Mouse (Mus musculus) regulatory T cell (primary cell): Measurements from ENCODE around the gene Mrm3.

Experiments used
- in situ Hi-C: fragments of 300-600 bp; cut with MboI, MseI; formaldehyde crosslinking; loops from one replicate; pipeline ENCODE4 v1.15.1; 2025; ENCODE audit warnings: high pct_unique_total_duplicates

The Mrm3 gene

DNA sequence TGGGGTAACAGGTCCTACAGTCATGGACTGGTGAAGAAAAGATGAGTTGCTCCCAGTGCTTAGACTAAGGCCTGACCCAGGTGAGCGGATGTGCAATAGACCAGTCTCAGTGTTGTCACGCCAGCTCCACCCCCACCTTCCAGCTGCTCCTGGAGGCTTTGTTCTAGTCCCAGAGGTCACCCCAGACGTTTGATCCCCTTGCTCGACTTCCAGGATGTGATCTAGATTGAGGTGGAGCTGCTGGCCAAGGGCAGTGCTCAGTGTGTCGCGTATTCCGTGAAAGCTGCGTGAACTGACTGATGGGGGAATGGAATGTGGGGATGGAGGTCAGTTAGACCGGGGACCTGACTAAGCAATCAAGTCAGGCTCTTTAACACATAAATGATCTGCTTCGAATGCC, 43.8 kb downstream of the Mrm3 start:
- in situ Hi-C loops = no loop called here

DNA sequence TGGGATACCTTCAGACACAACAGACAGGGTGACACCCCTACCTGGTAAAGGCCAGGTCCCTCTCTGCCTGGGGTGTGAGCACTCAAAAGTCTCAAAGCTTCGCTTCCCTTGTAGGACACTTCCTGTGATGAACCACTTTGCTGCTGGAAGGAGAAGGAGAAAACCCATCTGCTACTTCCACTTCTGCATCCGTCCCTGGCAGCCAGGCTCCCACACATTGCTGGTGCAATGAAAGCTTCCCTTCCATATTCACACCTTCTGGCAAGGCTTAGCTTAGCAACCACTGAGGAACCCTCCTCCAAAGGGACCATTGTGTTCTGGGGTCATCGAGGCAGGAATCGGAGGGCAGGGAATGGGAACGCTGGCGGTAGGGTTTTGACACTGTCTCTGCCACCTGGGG, 45.1 kb downstream of the Mrm3 start:
- in situ Hi-C loops = no loop called here

DNA sequence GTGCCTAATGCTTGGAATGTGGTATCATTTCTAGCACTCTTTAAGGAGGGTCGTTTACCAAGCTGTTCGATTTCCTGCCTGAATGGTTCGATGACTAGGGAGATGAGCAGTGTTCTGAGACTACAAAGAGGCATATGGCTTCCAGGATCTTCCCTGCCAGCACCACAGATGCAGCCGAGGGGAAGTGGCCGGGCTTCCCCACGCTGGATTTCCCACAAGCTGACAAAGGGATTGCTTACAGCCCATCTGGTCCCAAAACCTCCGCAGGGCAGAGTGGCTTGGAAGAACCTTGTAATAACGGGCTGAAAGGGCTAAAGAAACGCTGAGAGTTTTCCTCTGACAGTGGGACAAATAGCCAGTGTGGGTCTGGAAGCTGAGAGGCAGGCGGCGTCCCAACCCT, 46.9 kb downstream of the Mrm3 start:
- in situ Hi-C loops = no loop called here

DNA sequence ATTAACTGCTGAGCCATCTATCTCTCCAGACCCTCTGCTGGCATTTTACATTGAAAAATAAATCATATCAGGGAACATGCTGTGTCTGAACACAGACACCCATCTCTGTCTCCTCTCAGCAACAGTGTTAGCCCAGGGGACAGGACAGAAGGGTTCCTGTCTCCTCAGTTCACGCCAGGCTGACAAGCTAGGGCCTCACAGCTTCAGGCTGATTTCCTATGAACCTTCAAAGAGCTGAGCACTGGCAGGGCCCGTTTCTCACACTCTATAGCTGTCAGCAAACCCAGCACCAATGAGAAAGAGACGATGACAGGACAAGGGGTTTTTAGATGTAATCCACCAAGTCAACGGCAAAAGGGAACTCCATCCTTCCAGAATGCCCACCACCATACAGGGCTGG, 48.4 kb downstream of the Mrm3 start:
- in situ Hi-C loops = no loop called here

DNA sequence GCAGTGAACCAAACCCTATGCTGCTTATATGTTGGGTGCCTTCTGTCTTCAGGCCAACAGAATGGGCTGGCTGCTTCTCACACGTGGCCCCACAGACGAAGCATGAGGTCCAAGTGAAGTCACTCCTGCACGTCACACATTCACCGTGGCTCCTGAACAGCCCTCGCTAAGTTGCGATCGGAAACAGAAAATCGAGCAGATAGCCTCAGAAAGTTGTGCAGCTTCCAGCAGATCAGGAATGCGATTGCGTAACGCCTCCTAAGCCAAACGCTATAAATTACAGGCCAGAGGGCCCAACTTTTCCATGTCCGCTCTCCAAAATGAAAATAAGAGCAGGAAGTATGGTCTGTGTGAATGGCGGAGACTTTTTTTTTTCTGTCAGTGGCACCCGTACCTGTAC, 48.9 kb downstream of the Mrm3 start:
- in situ Hi-C loops = no loop called here

DNA sequence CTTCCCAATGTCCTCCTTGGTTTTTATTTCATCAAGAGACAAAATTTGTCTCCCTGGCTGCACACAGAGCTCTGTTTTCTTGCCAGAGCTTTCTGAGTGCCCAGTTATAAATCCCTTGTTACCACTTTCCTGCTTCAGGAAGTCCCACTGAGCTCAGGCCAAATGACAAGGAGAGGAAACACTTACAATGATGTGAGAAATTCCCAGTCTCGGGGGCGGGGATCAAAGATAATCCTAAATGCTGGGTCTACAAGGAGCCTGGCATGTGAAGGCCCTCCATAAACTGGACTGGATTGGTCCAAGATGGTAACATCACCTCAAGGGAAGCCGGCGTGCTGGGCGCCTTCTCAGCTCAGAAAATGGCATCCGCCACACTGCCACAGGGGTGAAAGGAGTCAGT, 49.3 kb downstream of the Mrm3 start:
- in situ Hi-C loops = no loop called here

DNA sequence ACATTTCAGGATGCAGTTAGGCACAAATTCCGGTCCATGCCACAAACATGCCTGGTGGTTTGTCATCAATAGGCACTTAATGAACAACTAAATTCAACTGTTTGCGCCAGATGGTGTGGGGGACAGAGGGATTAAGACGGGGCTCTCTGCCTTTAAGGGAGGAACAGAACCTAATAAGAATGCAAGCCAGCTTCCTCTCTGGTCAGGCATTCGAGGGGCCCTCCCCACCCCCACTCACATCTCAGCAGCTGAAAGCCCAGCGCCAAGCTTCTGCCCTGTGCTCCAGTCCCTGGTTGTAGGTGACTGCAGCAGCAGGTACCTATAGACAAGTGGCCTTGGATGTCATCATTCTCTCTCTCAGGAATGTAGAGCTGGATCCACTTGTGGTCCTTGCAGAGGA, 50.6 kb downstream of the Mrm3 start:
- in situ Hi-C loops = no loop called here

DNA sequence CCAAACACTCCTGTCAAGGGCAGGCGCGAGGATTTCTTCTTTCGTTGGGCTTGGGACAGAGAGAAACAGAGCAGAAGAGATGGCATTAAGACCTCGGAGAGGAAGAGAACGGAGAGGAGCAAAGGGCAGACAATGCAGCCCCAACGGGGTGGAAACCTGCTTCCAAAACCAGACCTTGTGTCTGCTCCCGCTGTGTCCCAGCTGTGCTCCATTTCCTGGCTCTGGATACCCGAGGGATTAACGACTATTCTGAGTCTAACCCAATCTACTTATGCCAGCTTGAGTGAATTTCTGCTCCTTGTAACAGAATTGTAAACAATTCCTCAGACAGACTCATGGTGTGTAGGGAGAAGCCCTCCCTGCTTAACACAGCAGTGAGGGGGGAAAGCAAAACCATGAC, 51.3 kb downstream of the Mrm3 start:
- in situ Hi-C loops = no loop called here

DNA sequence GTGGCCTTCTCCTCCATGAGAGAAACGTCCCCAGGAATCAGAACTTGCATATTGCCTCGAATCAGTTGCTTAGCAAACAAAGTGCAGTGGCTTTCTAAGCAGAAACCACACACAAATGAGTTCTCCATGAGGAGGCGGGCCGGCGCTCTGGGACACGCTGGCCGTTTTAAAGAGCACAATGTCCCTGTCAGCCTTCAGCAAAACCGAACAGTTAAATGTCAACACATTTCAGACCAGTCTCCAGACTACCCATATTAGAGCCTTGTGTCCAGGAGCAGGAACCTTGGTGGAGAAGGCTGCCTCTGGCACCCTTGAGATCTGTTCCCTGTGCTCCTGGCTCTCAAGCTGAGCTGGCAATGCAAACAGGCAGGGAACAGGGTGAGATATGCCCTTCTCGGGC, 53.7 kb downstream of the Mrm3 start:
- in situ Hi-C loops = no loop called here

DNA sequence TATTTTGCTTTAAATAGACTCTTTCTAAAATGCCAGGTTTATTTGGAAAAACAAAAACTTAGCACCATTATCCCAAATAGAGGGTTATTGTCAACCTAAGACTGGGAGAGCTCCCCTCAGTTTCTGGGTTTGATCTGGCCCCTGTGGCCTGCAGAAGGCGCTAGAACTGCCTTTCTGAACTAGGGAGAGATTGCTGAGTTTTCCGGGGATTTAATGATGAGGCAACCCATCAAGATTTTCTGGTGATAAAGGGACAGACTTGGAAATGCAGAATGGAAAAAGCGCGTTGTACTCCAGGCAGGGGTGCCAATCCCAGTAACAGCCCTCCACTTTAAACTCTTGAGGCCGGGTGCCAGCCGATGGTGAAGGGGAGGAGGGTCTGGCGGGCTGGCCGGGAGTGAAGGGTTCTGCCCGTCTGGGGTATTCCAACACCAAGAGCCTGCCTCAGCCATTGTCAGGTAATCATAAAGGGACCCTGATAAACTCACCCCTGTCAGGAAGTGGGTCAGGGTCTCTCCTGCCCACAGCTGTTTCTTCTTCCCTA, 55.0 kb downstream of the Mrm3 start:
- in situ Hi-C loops = no loop called here
